Mouse (Mus musculus) R1 (cell line): ENCODE data around the gene Pecam1.

ENCODE experiments used
- DNase-seq: peaks from one replicate; pipeline ENCODE4 v3.0.0-alpha.2; 2018; ENCODE audit warnings: low read depth, low spot score

Gene Pecam1

DNA sequence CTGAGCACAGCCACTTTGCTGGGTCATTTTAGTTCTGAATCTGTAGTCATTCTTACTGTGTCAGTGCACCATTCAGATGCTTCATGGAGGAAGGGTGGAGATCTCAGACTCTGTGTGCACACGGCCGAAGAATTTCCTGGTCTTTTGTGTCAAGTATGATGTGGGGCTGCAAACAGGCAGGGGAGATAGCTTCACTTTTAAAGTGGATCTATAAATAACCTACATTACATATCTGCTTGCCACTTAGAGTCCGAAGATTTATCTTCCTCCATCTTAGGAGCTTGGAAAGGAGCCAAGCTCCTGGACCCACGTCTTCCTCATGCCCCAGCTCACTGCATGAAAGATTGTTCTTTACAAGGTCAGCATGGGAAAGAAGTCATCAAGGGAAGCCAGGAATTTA lies 19.7 kb downstream of the Pecam1 start:
- DNase-seq: no peak

- peak; percentile 44 for DNase-seq
Observed at GRCm38 (mm10) chr11:106729656-106730055, 20.8 kb downstream of the Pecam1 start.

GRCm38 (mm10) chr11:106728402-106729366 lies 21.7 kb downstream of the Pecam1 start:
- no peak for DNase-seq

- no peak for DNase-seq
Observed at GRCm38 (mm10) chr11:106727967-106728366, 22.5 kb downstream of the Pecam1 start.

DNA sequence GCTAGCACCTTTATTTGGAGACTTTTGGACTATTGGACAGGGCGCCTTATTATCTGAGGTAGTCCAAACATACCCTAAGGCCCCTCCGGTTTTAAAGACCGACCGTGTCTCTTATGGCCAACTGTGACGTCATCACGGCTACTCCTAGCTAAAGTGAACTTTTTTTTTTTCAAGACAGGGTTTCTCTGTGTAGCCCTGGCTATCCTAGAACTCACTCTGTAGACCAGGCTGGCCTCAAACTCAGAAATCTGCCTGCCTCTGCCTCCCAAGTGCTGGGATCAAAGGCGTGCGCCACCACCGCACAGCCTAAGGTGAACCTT lies 25.6 kb downstream of the Pecam1 start:
- peak; percentile 72 for DNase-seq

DNA sequence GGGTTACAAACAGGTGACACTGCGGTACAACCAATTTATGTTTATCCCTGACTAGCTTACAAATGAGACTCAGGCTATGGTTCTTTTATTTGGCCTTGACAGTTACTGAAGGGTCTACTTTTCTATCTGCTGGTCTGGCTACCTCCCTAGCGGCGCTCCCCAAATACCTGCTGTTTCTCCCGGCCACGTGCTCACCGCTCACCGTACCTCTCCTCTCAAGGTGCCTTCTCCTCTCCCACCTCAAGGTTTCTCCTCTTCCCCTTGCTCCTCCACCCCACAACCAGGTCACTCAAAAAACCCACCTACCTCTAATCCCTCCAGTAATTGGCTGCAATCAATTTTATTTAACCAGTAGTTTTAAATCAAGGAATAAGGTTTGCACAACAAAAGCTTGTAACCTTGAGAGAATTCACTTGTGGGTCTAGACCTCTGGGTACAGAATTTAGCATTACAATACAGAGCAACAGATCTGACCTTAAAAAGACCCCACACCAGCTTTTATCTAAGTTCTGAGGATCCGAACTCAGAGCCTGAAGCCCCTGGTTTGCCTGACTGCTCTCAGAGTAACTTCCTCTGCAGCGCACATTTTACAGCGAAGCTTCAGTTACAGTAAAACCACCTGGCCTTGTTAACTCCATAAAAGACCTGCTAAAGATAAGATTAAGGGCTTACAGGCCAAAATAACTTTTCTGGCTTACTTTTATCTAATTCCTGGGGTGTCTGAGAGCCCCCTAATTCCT lies 26.1 kb downstream of the Pecam1 start:
- DNase-seq: peak; percentile 97

DNA sequence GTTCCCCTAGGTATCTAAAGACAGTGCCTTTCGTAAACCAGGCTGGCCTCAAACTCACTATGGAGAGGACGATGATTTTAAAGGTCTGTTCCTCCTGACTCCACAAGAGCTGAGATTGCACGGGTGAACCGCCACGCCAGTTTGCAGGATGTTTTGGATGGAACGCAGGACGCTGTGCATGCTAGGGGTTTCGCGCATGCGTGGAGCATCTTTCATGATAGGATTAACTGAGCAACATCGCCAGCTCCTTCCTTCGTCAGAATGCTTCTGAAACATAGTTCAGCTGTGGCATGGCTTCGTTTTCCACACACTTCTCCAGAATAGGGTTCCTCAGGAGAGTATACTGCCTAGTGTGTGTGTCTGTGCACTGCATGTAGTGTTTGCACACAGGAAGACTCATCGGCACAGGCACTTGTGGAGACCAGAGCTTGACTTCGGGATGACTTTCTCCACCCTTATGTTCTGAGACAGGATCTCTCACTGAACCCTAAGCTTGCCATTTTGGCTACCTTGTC lies 26.8 kb downstream of the Pecam1 start:
- peak; percentile 93 for DNase-seq

- peak; percentile 90 for DNase-seq
Observed at GRCm38 (mm10) chr11:106722831-106723361, 27.5 kb downstream of the Pecam1 start.

- DNase-seq: no peak
Observed at GRCm38 (mm10) chr11:106720379-106720778, 30.0 kb downstream of the Pecam1 start.

DNA sequence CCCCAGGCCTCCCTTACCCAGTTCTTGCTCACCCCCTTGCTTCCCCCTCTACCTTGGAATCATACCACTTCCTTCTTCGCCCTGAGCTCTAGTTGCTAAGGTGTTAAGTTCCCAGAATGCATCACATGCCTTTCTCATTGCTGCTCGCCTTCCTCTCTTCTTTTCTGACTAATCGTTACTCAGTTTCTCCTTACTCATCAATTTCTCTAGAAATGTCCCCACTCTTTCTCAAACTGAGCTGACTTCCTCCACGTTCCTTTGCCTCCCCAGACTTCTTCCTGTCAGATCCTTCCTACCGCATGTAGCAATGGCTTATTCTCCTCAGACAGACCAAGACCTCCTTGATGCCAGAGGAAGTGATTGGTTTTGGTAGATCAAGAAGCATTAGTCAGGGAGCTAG lies 33.9 kb downstream of the Pecam1 start:
- no peak for DNase-seq

- DNase-seq: peak; percentile 55
Observed at GRCm38 (mm10) chr11:106715066-106715465, 35.4 kb downstream of the Pecam1 start.

DNA sequence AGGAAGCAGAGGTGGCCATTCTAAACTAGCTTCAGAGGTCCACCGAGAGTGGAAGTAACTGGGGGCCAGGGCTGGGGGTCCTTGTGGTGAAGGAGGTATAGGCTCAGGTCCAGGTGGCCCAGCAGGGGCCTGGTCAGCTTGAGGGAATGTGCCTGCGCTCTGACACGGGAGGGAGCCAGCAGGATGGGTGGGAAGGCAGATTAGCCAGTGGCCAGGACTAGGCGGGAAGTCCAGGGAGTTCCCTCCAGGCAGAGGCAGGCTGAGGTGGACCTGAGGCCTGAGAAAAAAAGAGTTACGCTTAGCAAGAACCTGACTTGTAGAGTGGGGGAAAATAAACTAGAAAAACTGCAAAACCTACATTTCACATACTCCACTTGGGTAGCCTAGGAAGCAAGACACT lies 39.6 kb downstream of the Pecam1 start:
- no peak for DNase-seq

GRCm38 (mm10) chr11:106709227-106709985 lies 41.0 kb downstream of the Pecam1 start:
- peak; percentile 57 for DNase-seq

DNA sequence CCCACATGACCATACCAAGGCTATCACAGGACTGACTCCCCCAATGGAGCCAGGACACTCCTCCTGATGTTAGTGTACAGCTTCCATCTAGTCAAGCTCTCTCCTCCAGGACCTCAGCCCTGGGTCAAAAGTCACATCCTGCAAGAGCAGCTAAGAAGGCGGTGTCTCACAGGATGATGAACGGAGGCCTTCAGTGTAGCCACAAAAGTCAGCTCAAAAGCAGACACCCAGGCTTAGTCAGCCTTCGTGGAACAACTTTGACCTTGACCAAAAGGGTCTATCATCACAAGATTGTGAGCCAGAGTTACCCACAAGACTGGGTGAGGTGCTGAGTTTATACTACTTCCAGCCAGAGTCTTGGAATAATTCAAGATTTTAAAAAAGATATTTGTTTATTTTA lies 42.6 kb downstream of the Pecam1 start:
- peak; percentile 46 for DNase-seq

DNA sequence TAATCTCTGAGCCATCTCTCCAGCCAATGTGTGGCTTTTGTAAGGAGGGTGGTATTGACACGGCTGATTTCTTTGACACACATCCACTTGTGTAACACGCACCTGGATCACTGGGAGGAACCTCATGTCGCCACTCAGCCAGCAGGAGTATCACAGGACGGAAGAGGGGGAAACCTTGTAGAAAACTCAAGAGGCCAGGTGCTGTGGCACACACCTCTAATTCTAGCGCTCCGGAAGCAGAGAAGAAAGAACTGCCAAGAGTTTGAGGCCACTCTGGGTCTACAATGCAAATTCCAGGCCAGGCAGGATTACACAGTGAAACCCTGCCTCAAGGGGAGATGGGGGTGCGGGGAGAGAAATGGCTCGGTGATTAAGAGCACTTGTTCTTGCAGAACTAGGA lies 43.3 kb downstream of the Pecam1 start:
- DNase-seq: peak; percentile 78

GRCm38 (mm10) chr11:106706212-106706611 lies 44.2 kb downstream of the Pecam1 start:
- peak; percentile 91 for DNase-seq

GRCm38 (mm10) chr11:106704399-106705111 lies 45.9 kb downstream of the Pecam1 start:
- peak; percentile 74 for DNase-seq

GRCm38 (mm10) chr11:106703931-106704330 lies 46.5 kb downstream of the Pecam1 start:
- peak; percentile 58 for DNase-seq

- no peak for DNase-seq
Observed at GRCm38 (mm10) chr11:106702584-106702983, 47.8 kb downstream of the Pecam1 start.

DNA sequence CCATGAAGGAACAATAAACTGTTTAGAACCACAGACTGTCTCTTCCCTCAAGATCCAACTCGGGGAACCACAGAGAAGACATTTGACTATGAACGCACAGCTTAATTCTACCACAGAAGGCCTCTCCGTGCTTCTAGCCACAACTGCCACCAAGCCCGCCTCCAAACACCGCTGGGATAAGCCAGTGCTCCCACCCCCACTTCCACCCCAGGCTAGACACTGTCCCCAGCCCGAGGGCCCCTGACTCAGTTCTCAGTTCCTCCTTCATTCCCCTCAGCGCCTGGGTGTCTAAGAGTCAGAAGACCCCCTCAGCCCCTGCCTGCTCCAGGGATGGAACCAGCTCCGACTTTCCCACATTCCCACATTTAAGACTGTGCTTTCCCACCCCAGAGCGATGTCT lies 48.8 kb downstream of the Pecam1 start:
- no peak for DNase-seq

DNA sequence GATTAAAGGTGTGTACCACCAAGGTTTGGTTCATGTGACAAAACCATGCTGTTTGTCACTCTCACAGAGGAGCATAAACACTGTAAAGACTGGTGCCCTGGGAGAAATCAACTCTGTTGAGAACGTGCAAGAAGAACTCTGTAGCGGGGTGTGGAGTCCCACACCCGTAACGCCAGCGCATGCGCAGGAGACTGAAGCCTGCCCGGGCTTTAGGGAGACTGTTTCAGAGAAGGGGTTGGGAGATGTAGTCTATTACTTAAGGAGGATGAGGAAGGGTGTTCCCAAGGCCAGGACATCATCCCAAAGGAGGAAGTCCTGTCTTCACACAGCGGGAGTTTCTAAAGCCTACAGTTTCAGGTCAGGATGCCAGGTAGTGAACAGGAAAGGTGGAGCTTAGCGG lies 51.3 kb downstream of the Pecam1 start:
- DNase-seq: peak; percentile 56
